Mouse (Mus musculus): ENCODE results near the gene Glce. TPM values are rescaled to one million over a fixed set of nuclear protein-coding genes. Genes with fewer than 3 reads are reported as not detected.
A peak's percentile ranks its signal among the peaks of the same experiment; 100 is the strongest.

Gene Glce
- polyA plus RNA-seq, 1 experiment from 2014 or later: 26.4 TPM

GRCm38 (mm10) chr9:62059941-62060340 is 62.5 kb downstream of the Glce start:
- no peak overlapping the region for H3K4me2 ChIP-seq (ENCODE audit: low read length)
- no peaks in the 10 kb centered on the region for H3K36me3 ChIP-seq (ENCODE audit: control insufficient read depth, insufficient read depth, low read length)
- 87% methylated on average over 11 of the region's 11 CpGs for WGBS
- H3K4me1 ChIP-seq (ENCODE audit: control insufficient read depth, insufficient read depth, low read depth, low read length): no peaks in the 10 kb centered on the region
- H3K9me3 ChIP-seq (ENCODE audit: control insufficient read depth, low read length): no peaks in the 10 kb centered on the region
- H3K4me3 ChIP-seq (ENCODE audit: low read length): no peak overlapping the region
- ATAC-seq: no peak
- H3K9ac ChIP-seq (ENCODE audit: low read depth, low read length): no peak overlapping the region
- no peak overlapping the region for H3K27ac ChIP-seq (ENCODE audit: low read depth, low read length)
- no peaks in the 10 kb centered on the region for H3K27me3 ChIP-seq (replicated peaks; ENCODE audit: control insufficient read depth, insufficient read depth, low read length)

GRCm38 (mm10) chr9:62057881-62058506 is 64.5 kb downstream of the Glce start:
- Histone ChIP-seq H3K9ac (ENCODE audit: low read depth, low read length) (no peak overlapping the region), H3K27ac (ENCODE audit: low read depth, low read length) (no peak overlapping the region), H3K9me3 (ENCODE audit: control insufficient read depth, low read length) (no peaks in the 10 kb centered on the region), H3K4me1 (ENCODE audit: control insufficient read depth, insufficient read depth, low read depth, low read length) (no peaks in the 10 kb centered on the region), H3K4me3 (ENCODE audit: low read length) (no peak overlapping the region), H3K4me2 (ENCODE audit: low read length) (no peak overlapping the region), H3K27me3 (replicated peaks; ENCODE audit: control insufficient read depth, insufficient read depth, low read length) (no peaks in the 10 kb centered on the region), H3K36me3 (ENCODE audit: control insufficient read depth, insufficient read depth, low read length) (no peaks in the 10 kb centered on the region)
- no peak for ATAC-seq
- 77% methylated on average over 7 of the region's 7 CpGs for WGBS

GRCm38 (mm10) chr9:62056206-62056605 is 66.2 kb downstream of the Glce start:
- no peak overlapping the region for H3K4me3 ChIP-seq (ENCODE audit: low read length)
- H3K36me3 ChIP-seq (ENCODE audit: control insufficient read depth, insufficient read depth, low read length): no peaks in the 10 kb centered on the region
- no peaks in the 10 kb centered on the region for H3K27me3 ChIP-seq (replicated peaks; ENCODE audit: control insufficient read depth, insufficient read depth, low read length)
- no peaks in the 10 kb centered on the region for H3K4me1 ChIP-seq (ENCODE audit: control insufficient read depth, insufficient read depth, low read depth, low read length)
- no peaks in the 10 kb centered on the region for H3K9me3 ChIP-seq (ENCODE audit: control insufficient read depth, low read length)
- WGBS: 98% methylated on average over 2 of the region's 2 CpGs
- H3K9ac ChIP-seq (ENCODE audit: low read depth, low read length): no peak overlapping the region
- no peak overlapping the region for H3K27ac ChIP-seq (ENCODE audit: low read depth, low read length)
- no peak for ATAC-seq
- no peak overlapping the region for H3K4me2 ChIP-seq (ENCODE audit: low read length)

GRCm38 (mm10) chr9:62050801-62051200 is 71.7 kb downstream of the Glce start:
- ATAC-seq: no peak
- Histone ChIP-seq H3K36me3 (ENCODE audit: control insufficient read depth, insufficient read depth, low read length) (no peaks in the 10 kb centered on the region), H3K9me3 (ENCODE audit: control insufficient read depth, low read length) (no peaks in the 10 kb centered on the region), H3K4me1 (ENCODE audit: control insufficient read depth, insufficient read depth, low read depth, low read length) (no peaks in the 10 kb centered on the region), H3K4me2 (ENCODE audit: low read length) (no peak overlapping the region), H3K27ac (ENCODE audit: low read depth, low read length) (no peak overlapping the region), H3K27me3 (replicated peaks; ENCODE audit: control insufficient read depth, insufficient read depth, low read length) (no peaks in the 10 kb centered on the region), H3K4me3 (ENCODE audit: low read length) (no peak overlapping the region), H3K9ac (ENCODE audit: low read depth, low read length) (no peak overlapping the region)
- WGBS: 47% methylated on average over 4 of the region's 4 CpGs

GRCm38 (mm10) chr9:62049166-62049565 is 73.3 kb downstream of the Glce start:
- H3K4me2 ChIP-seq (ENCODE audit: low read length): no peak overlapping the region
- no peak overlapping the region for H3K4me3 ChIP-seq (ENCODE audit: low read length)
- ATAC-seq: no peak
- no peaks in the 10 kb centered on the region for H3K9me3 ChIP-seq (ENCODE audit: control insufficient read depth, low read length)
- no peaks in the 10 kb centered on the region for H3K4me1 ChIP-seq (ENCODE audit: control insufficient read depth, insufficient read depth, low read depth, low read length)
- H3K27me3 ChIP-seq (replicated peaks; ENCODE audit: control insufficient read depth, insufficient read depth, low read length): no peaks in the 10 kb centered on the region
- WGBS: 52% methylated on average over 8 of the region's 8 CpGs
- no peaks in the 10 kb centered on the region for H3K36me3 ChIP-seq (ENCODE audit: control insufficient read depth, insufficient read depth, low read length)
- H3K27ac ChIP-seq (ENCODE audit: low read depth, low read length): no peak overlapping the region
- H3K9ac ChIP-seq (ENCODE audit: low read depth, low read length): no peak overlapping the region

DNA sequence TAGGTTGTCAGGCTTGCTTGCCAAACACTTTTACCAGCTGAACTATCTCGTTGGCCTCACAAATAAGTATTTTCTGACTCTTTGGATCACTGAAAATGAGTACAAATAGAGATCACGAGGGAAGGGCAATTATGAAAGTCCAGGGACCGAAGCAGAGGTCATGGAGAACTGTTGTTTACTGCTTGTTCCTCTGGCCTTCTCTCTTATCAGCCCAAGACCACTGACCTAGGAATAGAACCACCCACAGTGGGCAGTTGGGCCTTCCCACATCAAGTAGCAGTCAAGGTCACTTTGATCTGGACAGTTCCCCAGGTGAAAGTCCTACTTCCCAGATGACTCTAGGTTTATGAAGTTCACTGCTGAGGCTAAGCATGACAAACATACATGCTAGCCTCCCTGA is 80.3 kb downstream of the Glce start:
- Histone ChIP-seq H3K4me3 (ENCODE audit: low read length) (no peak overlapping the region), H3K9me3 (ENCODE audit: control insufficient read depth, low read length) (no peaks in the 10 kb centered on the region), H3K36me3 (ENCODE audit: control insufficient read depth, insufficient read depth, low read length) (no peaks in the 10 kb centered on the region), H3K4me2 (ENCODE audit: low read length) (no peak overlapping the region), H3K9ac (ENCODE audit: low read depth, low read length) (no peak overlapping the region), H3K4me1 (ENCODE audit: control insufficient read depth, insufficient read depth, low read depth, low read length) (no peaks in the 10 kb centered on the region), H3K27me3 (replicated peaks; ENCODE audit: control insufficient read depth, insufficient read depth, low read length) (no peaks in the 10 kb centered on the region), H3K27ac (ENCODE audit: low read depth, low read length) (no peak overlapping the region)
- ATAC-seq: no peak
- WGBS: 82% methylated on average over 3 of the region's 3 CpGs

GRCm38 (mm10) chr9:62040008-62040608 is 82.3 kb downstream of the Glce start:
- no peak overlapping the region for H3K27ac ChIP-seq (ENCODE audit: low read depth, low read length)
- no peak overlapping the region for H3K9ac ChIP-seq (ENCODE audit: low read depth, low read length)
- no peak overlapping the region for H3K4me3 ChIP-seq (ENCODE audit: low read length)
- no peaks in the 10 kb centered on the region for H3K4me1 ChIP-seq (ENCODE audit: control insufficient read depth, insufficient read depth, low read depth, low read length)
- no peaks in the 10 kb centered on the region for H3K9me3 ChIP-seq (ENCODE audit: control insufficient read depth, low read length)
- ATAC-seq: peak; percentile 87
- H3K27me3 ChIP-seq (replicated peaks; ENCODE audit: control insufficient read depth, insufficient read depth, low read length): no peaks in the 10 kb centered on the region
- H3K36me3 ChIP-seq (ENCODE audit: control insufficient read depth, insufficient read depth, low read length): no peaks in the 10 kb centered on the region
- WGBS: 4% methylated on average over 20 of the region's 20 CpGs
- peak overlapping the region; percentile 45 for H3K4me2 ChIP-seq (ENCODE audit: low read length)

- Histone ChIP-seq H3K9me3 (ENCODE audit: control insufficient read depth, low read length) (no peaks in the 10 kb centered on the region), H3K27me3 (replicated peaks; ENCODE audit: control insufficient read depth, insufficient read depth, low read length) (no peaks in the 10 kb centered on the region; the same call in 1 of the 2 replicates), H3K4me3 (ENCODE audit: low read length) (no peak overlapping the region), H3K4me1 (ENCODE audit: control insufficient read depth, insufficient read depth, low read depth, low read length) (no peaks in the 10 kb centered on the region), H3K4me2 (ENCODE audit: low read length) (no peak overlapping the region), H3K36me3 (ENCODE audit: control insufficient read depth, insufficient read depth, low read length) (no peaks in the 10 kb centered on the region), H3K27ac (ENCODE audit: low read depth, low read length) (no peak overlapping the region), H3K9ac (ENCODE audit: low read depth, low read length) (no peak overlapping the region)
- ATAC-seq: no peak
- WGBS: 63% methylated on average over 1 of the region's 1 CpGs
Observed at GRCm38 (mm10) chr9:62035806-62036205, 86.6 kb downstream of the Glce start.

- Histone ChIP-seq H3K27ac (ENCODE audit: low read depth, low read length) (no peak overlapping the region), H3K27me3 (replicated peaks; ENCODE audit: control insufficient read depth, insufficient read depth, low read length) (peaks cover 8% of the 10 kb centered on the region), H3K9me3 (ENCODE audit: control insufficient read depth, low read length) (no peaks in the 10 kb centered on the region), H3K4me3 (ENCODE audit: low read length) (no peak overlapping the region), H3K4me1 (ENCODE audit: control insufficient read depth, insufficient read depth, low read depth, low read length) (no peaks in the 10 kb centered on the region), H3K9ac (ENCODE audit: low read depth, low read length) (no peak overlapping the region), H3K4me2 (ENCODE audit: low read length) (no peak overlapping the region), H3K36me3 (ENCODE audit: control insufficient read depth, insufficient read depth, low read length) (no peaks in the 10 kb centered on the region)
- no peak for ATAC-seq
- WGBS: 89% methylated on average over 3 of the region's 3 CpGs
Observed at GRCm38 (mm10) chr9:62032206-62032605, 90.2 kb downstream of the Glce start.
